In the genomic region with DNA sequence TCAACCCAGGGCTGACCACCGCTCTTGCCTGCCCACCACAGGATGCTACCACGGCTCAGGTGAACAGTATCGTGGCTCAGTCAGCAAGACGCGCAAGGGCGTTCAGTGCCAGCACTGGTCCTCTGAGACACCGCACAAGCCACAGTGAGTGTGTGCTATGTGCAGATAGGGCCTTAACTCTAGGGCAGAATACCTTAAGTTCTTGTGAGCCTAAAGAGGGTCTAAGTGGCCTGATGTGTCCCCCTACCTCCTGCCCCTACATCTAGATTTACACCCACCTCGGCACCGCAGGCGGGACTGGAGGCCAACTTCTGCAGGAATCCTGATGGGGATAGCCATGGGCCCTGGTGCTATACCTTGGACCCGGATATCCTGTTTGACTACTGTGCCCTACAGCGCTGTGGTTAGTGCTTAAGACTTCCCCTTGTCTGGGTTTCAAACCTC, we compare ENCODE assay signal across 8 mouse cellular contexts. TPM values are rescaled to one million over a fixed set of nuclear protein-coding genes. Genes with fewer than 3 reads are reported as not detected.
DNase-seq lines count a peak whose midpoint lies in the region; ATAC-seq and TF ChIP-seq lines count a peak whose summit lies in the region.

Gene Rnf123, minus strand, starts transcription at position 359 of the 444 bp plus-strand sequence.

- H3K27ac ChIP-seq in embryonic facial prominence, embryonic 15.5 days (replicated peaks): no peak within 1 kb of the TSS
- H3K27ac ChIP-seq in heart, postnatal 0 days (ENCODE audit: low read depth): no peak within 1 kb of the TSS

- H3K4me3 ChIP-seq in embryonic facial prominence, embryonic 15.5 days (replicated peaks): peak within 1 kb of the TSS; percentile 12; the same call in 1 of the 2 replicates
- H3K4me3 ChIP-seq in heart, postnatal 0 days (ENCODE audit: low read depth, low read length): no peak within 1 kb of the TSS

- no peak for TF ChIP-seq EP300 in heart, postnatal 0 days (IDR thresholded peaks at IDR 0.05; ENCODE audit: low read depth)

- H3K9ac ChIP-seq in embryonic facial prominence, embryonic 15.5 days: no peak within 1 kb of the TSS
- H3K9ac ChIP-seq in heart, postnatal 0 days (replicated peaks; ENCODE audit: low read depth, low read length): no peak within 1 kb of the TSS

- no peak for DNase-seq in urinary bladder, adult 2 months (ENCODE audit: low spot score)
- no peak for DNase-seq in urinary bladder, adult 18-20 months (ENCODE audit: low spot score in 2 of 2)
- no peak for DNase-seq in heart, postnatal 0 days (ENCODE audit: low spot score)
- DNase-seq in left cerebral cortex, postnatal 4 days: no peak
- DNase-seq in naive thymus-derived CD4-positive, alpha-beta T cell, adult 2 months (ENCODE audit: low read depth): peak; percentile 73
- no peak for DNase-seq in urinary bladder, postnatal 4 days (ENCODE audit: low spot score in 2 of 2)
- no peak for DNase-seq in right cerebral cortex, postnatal 4 days

- H3K9me3 ChIP-seq in embryonic facial prominence, embryonic 15.5 days (replicated peaks): no peaks in the 10 kb centered on the region
- H3K9me3 ChIP-seq in heart, postnatal 0 days (replicated peaks; ENCODE audit: control insufficient read depth, low read length): no peaks in the 10 kb centered on the region

- peaks cover 33% of the 10 kb centered on the region for H3K27me3 ChIP-seq in embryonic facial prominence, embryonic 15.5 days
- H3K27me3 ChIP-seq in heart, postnatal 0 days (ENCODE audit: control insufficient read depth, insufficient read depth, low read length): peaks cover 23% of the 10 kb centered on the region

- peak within 1 kb of the TSS; percentile 36 for H3K4me2 ChIP-seq in embryonic facial prominence, embryonic 15.5 days (replicated peaks)
- H3K4me2 ChIP-seq in heart, postnatal 0 days (ENCODE audit: low read depth, low read length): peak within 1 kb of the TSS; percentile 15; the same call in 1 of the 2 replicates

- intact Hi-C loops in left cerebral cortex, postnatal 4 days (cut with DNase I): no loop called here

- TF ChIP-seq CTCF in heart, postnatal 0 days (IDR thresholded peaks at IDR 0.05; ENCODE audit: low read depth): no peak

- peaks cover 28% of the 10 kb centered on the region for H3K4me1 ChIP-seq in embryonic facial prominence, embryonic 15.5 days
- H3K4me1 ChIP-seq in heart, postnatal 0 days (ENCODE audit: control insufficient read depth, insufficient read depth): peaks cover 3% of the 10 kb centered on the region

- peaks cover 38% of the 10 kb centered on the region for H3K36me3 ChIP-seq in embryonic facial prominence, embryonic 15.5 days
- peaks cover 42% of the 10 kb centered on the region for H3K36me3 ChIP-seq in heart, postnatal 0 days (replicated peaks; ENCODE audit: control insufficient read depth, insufficient read depth, low read length)

- WGBS in embryonic facial prominence, embryonic 15.5 days: 31% methylated on average over 12 of the region's 12 CpGs
- WGBS in heart, postnatal 0 days: 25% methylated on average over 12 of the region's 12 CpGs

- ATAC-seq in embryonic facial prominence, embryonic 15.5 days (ENCODE audit: insufficient number of reproducible peaks, low FRiP score, low TSS enrichment, low read depth): no peak
- no peak for ATAC-seq in heart, postnatal 0 days (ENCODE audit: insufficient read depth, low read depth)

RNA-seq across cellular contexts. Expression of gene Rnf123, which starts in this region (rescaled TPM):
- polyA plus RNA-seq in urinary bladder, adult 2 months (2012; rRNA removed): 54.6 and 60.6 TPM in 2 replicates
- polyA plus RNA-seq in embryonic facial prominence, embryonic 15.5 days (2015; fragmentation: Nextera tagmentation; extraction: Ambion mirVana): 28.7 and 34.9 TPM in 2 replicates
- total RNA-seq in heart, postnatal 0 days (2014; rRNA removed; ENCODE audit: low replicate concordance): 40.5 and 60.2 TPM in 2 replicates
- 24.6 and 32.9 TPM in 2 replicates for polyA plus RNA-seq in heart, postnatal 0 days (2015; fragmentation: Nextera tagmentation; extraction: Ambion mirVana)
- total RNA-seq in left cerebral cortex, postnatal 4 days (2021): 10 to 100 TPM; 92.5 to 93.8 TPM
